Mouse (Mus musculus) liver, embryonic 14.5 days (tissue): ENCODE data around the gene Lsp1.

Experiments used
- CTCF ChIP-seq: IDR thresholded peaks from 2 replicates; pipeline ENCODE4 v1.5.1; 2016; ENCODE audit warnings: antibody characterized with exemption, low read depth, control low read depth
- EP300 ChIP-seq: IDR thresholded peaks from 2 replicates; pipeline ENCODE4 v1.6.1; 2016; ENCODE audit warnings: antibody characterized with exemption, low read depth

DNA sequence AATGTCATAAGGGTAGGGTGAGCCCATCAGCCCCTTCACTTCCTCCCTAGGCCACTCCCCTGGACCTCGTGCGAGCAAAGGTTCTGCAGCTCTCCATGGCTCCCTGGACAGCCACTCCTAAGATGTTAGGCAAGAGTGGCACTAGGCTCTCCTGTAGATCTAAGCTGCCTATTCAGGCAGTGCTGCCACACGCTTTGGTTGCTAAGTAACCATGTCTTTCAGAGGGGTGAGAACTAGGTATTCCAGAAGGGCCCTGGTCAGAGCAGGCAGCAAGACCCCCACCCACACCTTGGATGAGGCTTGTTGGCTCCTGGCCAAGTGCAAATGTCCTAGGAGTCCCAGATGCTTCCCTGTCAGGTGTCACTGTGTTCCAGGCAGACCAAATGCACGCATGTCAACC, 45.9 kb downstream of the Lsp1 start:
- no peak for TF ChIP-seq CTCF
- no peak for TF ChIP-seq EP300
